Mouse (Mus musculus): ENCODE measurements around the gene Slc34a3. TPM values are rescaled to one million over a fixed set of nuclear protein-coding genes. Genes with fewer than 3 reads are reported as not detected.

Gene Slc34a3
- total and polyA plus RNA-seq, 3 experiments, result not detected

DNA sequence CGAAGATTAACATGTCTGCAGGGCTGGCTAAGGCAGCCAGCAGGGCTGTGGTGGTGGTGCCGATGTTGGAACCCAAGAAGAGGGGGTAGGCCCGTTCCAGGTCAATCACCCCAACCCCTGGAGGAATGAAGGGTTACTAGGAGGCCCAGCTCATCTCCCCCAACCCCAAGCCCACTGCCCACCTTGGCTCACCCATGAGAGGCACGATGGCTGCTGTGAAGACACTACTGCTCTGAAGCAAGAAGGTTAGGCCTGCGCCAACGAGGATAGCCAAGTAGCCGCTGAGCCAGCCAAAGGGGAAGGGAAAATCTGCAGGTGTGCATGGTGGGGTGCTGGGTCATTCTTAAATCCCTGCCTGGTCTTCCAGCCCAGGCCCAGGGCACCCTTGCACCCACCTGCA, 3.6 kb downstream of the Slc34a3 start:
- TF ChIP-seq CTCF (IDR thresholded peaks at IDR 0.05) (no peak), EP300 (IDR thresholded peaks at IDR 0.05; ENCODE audit: insufficient read depth, low read depth, low read length) (no peak), POLR2A (IDR thresholded peaks at IDR 0.05; ENCODE audit: insufficient read depth, low read depth, low read length) (no peak)
- Histone ChIP-seq H3K79me2 (replicated peaks; ENCODE audit: control insufficient read depth, insufficient read depth, low read length) (no peaks in the 10 kb centered on the region), H3K36me3 (ENCODE audit: control insufficient read depth, insufficient read depth, low read length) (no peaks in the 10 kb centered on the region; the same call in 1 of the 2 replicates), H3K27ac (no peak overlapping the region), H3K9ac (ENCODE audit: low read depth, low read length) (no peak overlapping the region), H3K4me1 (ENCODE audit: control insufficient read depth, insufficient read depth, low read length) (peaks cover 4% of the 10 kb centered on the region), H3K4me3 (no peak overlapping the region), H3K27me3 (ENCODE audit: control insufficient read depth, insufficient read depth, low read length) (no peaks in the 10 kb centered on the region)
- intact Hi-C loops (cut with DNase I), result no loop called here
- no peak for DNase-seq
- WGBS, result 81% methylated on average over 7 of the region's 7 CpGs

DNA sequence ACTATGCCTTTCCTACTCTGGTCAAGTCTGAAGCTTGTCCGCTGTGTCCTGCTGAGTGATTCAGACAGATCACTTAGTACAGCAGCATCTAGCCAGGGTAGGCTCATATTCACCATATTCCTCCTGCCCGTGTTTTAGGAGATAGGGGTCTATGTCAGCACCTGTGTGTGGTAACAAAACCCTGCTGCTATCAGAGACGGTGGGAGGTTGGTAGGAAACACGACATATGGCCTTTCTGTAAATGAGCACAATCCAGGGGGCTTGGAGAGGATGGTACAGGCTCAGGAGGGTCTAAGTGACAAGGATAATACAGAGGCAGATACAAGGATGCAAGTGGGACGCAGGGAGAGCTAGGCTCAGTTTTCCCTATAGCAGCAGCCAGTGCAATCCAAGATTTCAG, 4.6 kb downstream of the Slc34a3 start:
- H3K27ac ChIP-seq, result no peak overlapping the region
- intact Hi-C loops (cut with DNase I), result loop anchor here (2.0 to 5.0 kb wide), 2 partner anchors 25 to 43 kb away; partner anchors contain the start of genes Anapc2, Ssna1 and Tmem203
- no peak for DNase-seq

DNA sequence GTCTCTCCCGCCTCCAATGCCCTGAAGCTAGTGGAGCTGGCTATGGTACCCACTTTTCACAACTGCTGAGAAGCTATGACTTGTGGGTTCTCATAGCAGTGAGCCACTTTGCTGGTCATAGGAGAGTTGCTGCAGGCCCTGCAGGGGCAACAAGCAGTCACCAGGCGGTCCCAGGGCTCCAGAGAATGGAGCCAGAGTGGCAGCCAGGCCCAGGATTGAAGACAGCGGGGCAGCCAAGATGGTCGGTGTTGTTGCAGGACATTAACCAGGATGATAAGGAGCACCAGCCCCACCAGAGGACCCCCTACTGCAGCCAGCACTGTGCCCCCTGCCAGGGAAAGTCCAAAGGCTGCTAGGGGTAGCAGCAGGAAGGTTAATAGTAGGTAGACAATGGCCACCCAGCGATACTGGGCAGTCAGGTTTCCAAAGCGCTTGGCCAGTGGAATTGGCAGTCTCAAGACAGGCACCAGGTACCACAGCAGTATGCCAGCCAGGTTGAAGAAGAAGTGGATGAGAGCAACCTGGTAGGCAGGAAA, 5.1 kb downstream of the Slc34a3 start:
- Histone ChIP-seq H3K4me1 (ENCODE audit: control insufficient read depth, insufficient read depth, low read length) (peaks cover 4% of the 10 kb centered on the region), H3K36me3 (ENCODE audit: control insufficient read depth, insufficient read depth, low read length) (no peaks in the 10 kb centered on the region; the same call in 1 of the 2 replicates), H3K4me3 (no peak overlapping the region), H3K27me3 (ENCODE audit: control insufficient read depth, insufficient read depth, low read length) (no peaks in the 10 kb centered on the region), H3K9ac (ENCODE audit: low read depth, low read length) (0 out of 2 replicates have a peak overlapping the region, but pooled peaks have one; percentile 8), H3K79me2 (replicated peaks; ENCODE audit: control insufficient read depth, insufficient read depth, low read length) (no peaks in the 10 kb centered on the region), H3K27ac (peak overlapping the region; percentile 85)
- WGBS, result 71% methylated on average over 6 of the region's 6 CpGs
- intact Hi-C loops (cut with DNase I), result loop anchor here (1.0 to 5.0 kb wide), 3 partner anchors 26 to 43 kb away; partner anchors contain the start of genes Anapc2, Ssna1 and Tmem203
- DNase-seq, result no peak
- no peak for TF ChIP-seq CTCF (IDR thresholded peaks at IDR 0.05)
- TF ChIP-seq POLR2A (IDR thresholded peaks at IDR 0.05; ENCODE audit: insufficient read depth, low read depth, low read length), result no peak
- TF ChIP-seq EP300 (IDR thresholded peaks at IDR 0.05; ENCODE audit: insufficient read depth, low read depth, low read length), result no peak

More for the DNA sequence above, 4.6 kb downstream of the Slc34a3 start:
- H3K27me3 ChIP-seq (ENCODE audit: control insufficient read depth, insufficient read depth, low read length), result no peaks in the 10 kb centered on the region
- TF ChIP-seq POLR2A (IDR thresholded peaks at IDR 0.05; ENCODE audit: insufficient read depth, low read depth, low read length), result no peak
- no peak for TF ChIP-seq EP300 (IDR thresholded peaks at IDR 0.05; ENCODE audit: insufficient read depth, low read depth, low read length)
- TF ChIP-seq CTCF (IDR thresholded peaks at IDR 0.05), result no peak
- no peak overlapping the region for H3K9ac ChIP-seq (ENCODE audit: low read depth, low read length)
- no peaks in the 10 kb centered on the region for H3K79me2 ChIP-seq (replicated peaks; ENCODE audit: control insufficient read depth, insufficient read depth, low read length)
- peaks cover 4% of the 10 kb centered on the region for H3K4me1 ChIP-seq (ENCODE audit: control insufficient read depth, insufficient read depth, low read length)
- H3K4me3 ChIP-seq, result no peak overlapping the region
- 83% methylated on average over 5 of the region's 5 CpGs for WGBS
- H3K36me3 ChIP-seq (ENCODE audit: control insufficient read depth, insufficient read depth, low read length), result no peaks in the 10 kb centered on the region; the same call in 1 of the 2 replicates

DNA sequence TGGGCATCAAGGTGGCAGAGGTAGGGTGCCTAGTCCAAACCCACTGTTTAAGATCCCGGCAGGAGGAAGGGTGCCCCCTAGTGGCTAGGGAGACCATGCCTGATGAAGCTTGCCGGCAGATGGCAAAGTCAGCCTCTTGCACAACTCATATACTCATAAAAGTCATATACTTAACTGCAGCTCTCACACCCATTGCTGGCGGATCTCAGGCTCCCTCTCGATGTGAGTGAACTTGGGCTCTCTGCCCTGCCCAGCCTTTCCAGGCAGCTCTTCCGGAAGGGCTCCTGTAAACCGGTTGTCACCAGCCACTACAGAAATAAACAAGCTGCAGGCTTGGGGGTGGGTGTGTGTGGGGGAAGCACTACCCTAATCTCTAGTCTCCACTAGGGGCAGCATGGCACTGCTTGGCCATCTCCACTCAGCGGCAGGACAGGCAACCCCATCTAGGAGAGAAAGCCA, 5.7 kb downstream of the Slc34a3 start:
- Histone ChIP-seq H3K27me3 (ENCODE audit: control insufficient read depth, insufficient read depth, low read length) (no peaks in the 10 kb centered on the region), H3K36me3 (ENCODE audit: control insufficient read depth, insufficient read depth, low read length) (no peaks in the 10 kb centered on the region; the same call in 1 of the 2 replicates), H3K27ac (peak overlapping the region; percentile 85), H3K4me3 (peak overlapping the region; percentile 36; the same call in 1 of the 2 replicates), H3K4me1 (ENCODE audit: control insufficient read depth, insufficient read depth, low read length) (peaks cover 4% of the 10 kb centered on the region), H3K79me2 (replicated peaks; ENCODE audit: control insufficient read depth, insufficient read depth, low read length) (no peaks in the 10 kb centered on the region), H3K9ac (ENCODE audit: low read depth, low read length) (no peak overlapping the region; the same call in 1 of the 2 replicates)
- intact Hi-C loops (cut with DNase I), result loop anchor here (1.0 to 5.0 kb wide), 3 partner anchors 26 to 44 kb away; partner anchors contain the start of genes Anapc2, Ssna1 and Tmem203
- peak; percentile 84 to 90 for DNase-seq
- under 1% methylated on average over 7 of the region's 7 CpGs for WGBS
- TF ChIP-seq CTCF (IDR thresholded peaks at IDR 0.05) (peak; percentile 83), POLR2A (IDR thresholded peaks at IDR 0.05; ENCODE audit: insufficient read depth, low read depth, low read length) (no peak), EP300 (IDR thresholded peaks at IDR 0.05; ENCODE audit: insufficient read depth, low read depth, low read length) (peak; percentile 63; the same call in 1 of the 2 replicates)

DNA sequence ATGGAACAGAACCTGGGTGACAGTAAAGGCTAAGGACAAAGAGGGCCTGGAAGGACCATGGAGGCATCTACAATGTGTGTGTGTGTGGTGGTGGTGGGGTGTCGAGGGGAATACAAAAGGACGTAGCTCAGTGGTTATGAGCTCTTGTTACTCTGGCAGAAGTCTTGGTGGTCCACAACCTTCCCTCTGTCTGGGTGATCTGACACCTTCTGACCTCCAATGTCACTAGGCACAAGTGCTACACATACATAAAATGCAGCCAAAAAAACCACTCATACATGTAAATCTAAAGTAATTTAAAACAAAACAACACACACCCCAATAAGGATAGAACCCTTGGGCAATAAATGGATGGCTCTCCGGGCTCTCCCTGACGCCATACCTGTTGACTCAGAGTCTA, 6.8 kb downstream of the Slc34a3 start:
- intact Hi-C loops (cut with DNase I), result loop anchor here (5.0 kb wide), 1 partner anchor 45 kb away; the partner anchor contains the start of genes Anapc2 and Ssna1
- Histone ChIP-seq H3K36me3 (ENCODE audit: control insufficient read depth, insufficient read depth, low read length) (peaks cover 3% of the 10 kb centered on the region; the same call in 1 of the 2 replicates), H3K79me2 (replicated peaks; ENCODE audit: control insufficient read depth, insufficient read depth, low read length) (no peaks in the 10 kb centered on the region), H3K4me1 (ENCODE audit: control insufficient read depth, insufficient read depth, low read length) (peaks cover 5% of the 10 kb centered on the region), H3K27ac (no peak overlapping the region), H3K9ac (ENCODE audit: low read depth, low read length) (no peak overlapping the region), H3K4me3 (no peak overlapping the region), H3K27me3 (ENCODE audit: control insufficient read depth, insufficient read depth, low read length) (no peaks in the 10 kb centered on the region)
- TF ChIP-seq EP300 (IDR thresholded peaks at IDR 0.05; ENCODE audit: insufficient read depth, low read depth, low read length) (no peak), CTCF (IDR thresholded peaks at IDR 0.05) (no peak), POLR2A (IDR thresholded peaks at IDR 0.05; ENCODE audit: insufficient read depth, low read depth, low read length) (no peak)
- no peak for DNase-seq
- 95% methylated on average over 4 of the region's 4 CpGs for WGBS

DNA sequence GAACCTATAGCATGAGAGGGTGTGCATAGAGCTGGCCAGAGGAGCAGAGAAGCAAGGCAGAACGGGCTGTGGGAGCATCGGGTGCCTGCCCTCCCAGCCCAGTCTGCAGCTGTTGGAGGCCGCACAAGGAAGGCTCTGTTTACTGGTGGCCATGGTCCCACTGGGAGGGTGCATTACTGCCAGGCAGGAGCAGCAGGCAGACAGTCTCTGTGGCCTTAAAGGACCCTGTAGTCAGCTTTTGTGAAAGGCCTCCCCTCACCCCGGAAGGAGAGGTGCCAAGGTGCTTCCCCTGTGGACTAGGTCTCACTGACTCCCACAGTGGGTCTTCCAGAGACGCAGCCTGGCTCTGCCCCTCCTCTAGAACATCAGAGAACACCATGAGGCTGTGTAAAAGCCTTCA, 7.3 kb downstream of the Slc34a3 start:
- DNase-seq, result no peak
- H3K4me3 ChIP-seq, result no peak overlapping the region
- intact Hi-C loops (cut with DNase I), result loop anchor here (5.0 kb wide), 1 partner anchor 45 kb away; the partner anchor contains the start of genes Anapc2 and Ssna1

More for the DNA sequence above, 7.3 kb downstream of the Slc34a3 start:
- Histone ChIP-seq H3K79me2 (replicated peaks; ENCODE audit: control insufficient read depth, insufficient read depth, low read length) (no peaks in the 10 kb centered on the region), H3K27ac (no peak overlapping the region), H3K4me1 (ENCODE audit: control insufficient read depth, insufficient read depth, low read length) (peaks cover 5% of the 10 kb centered on the region), H3K9ac (ENCODE audit: low read depth, low read length) (no peak overlapping the region), H3K36me3 (ENCODE audit: control insufficient read depth, insufficient read depth, low read length) (peaks cover 3% of the 10 kb centered on the region; the same call in 1 of the 2 replicates), H3K27me3 (ENCODE audit: control insufficient read depth, insufficient read depth, low read length) (no peaks in the 10 kb centered on the region)
- TF ChIP-seq CTCF (IDR thresholded peaks at IDR 0.05), result no peak
- no peak for TF ChIP-seq POLR2A (IDR thresholded peaks at IDR 0.05; ENCODE audit: insufficient read depth, low read depth, low read length)
- TF ChIP-seq EP300 (IDR thresholded peaks at IDR 0.05; ENCODE audit: insufficient read depth, low read depth, low read length), result no peak
- WGBS, result 77% methylated on average over 5 of the region's 5 CpGs
